Mouse (Mus musculus) forebrain, embryonic 11.5 days (tissue): ENCODE results near the gene Olfr577. TPM values are rescaled to one million over a fixed set of nuclear protein-coding genes. Genes with fewer than 3 reads are reported as not detected.

Experiments used
- ATAC-seq: fragments of 200-750 bp; cut with Nextera tagmentation; replicated peaks from 2 replicates; pipeline ENCODE4 v1.8.0; 2017; ENCODE audit warnings: moderate TSS enrichment; ENCODE audit not compliant: low FRiP score
- DNase-seq: peaks from one replicate; pipeline ENCODE4 v3.0.0-alpha.2; 2017; ENCODE audit warnings: low spot score
- H3K27ac ChIP-seq: fragments of 300-500 bp; sonication (generic); 2 replicates; pipeline ENCODE4 v1.5.1; 2014; ENCODE audit warnings: low read depth, low read length
- H3K27me3 ChIP-seq: fragments of 300-500 bp; sonication (generic); 2 replicates; pipeline ENCODE4 v1.6.1; 2014; ENCODE audit warnings: mild to moderate bottlenecking, low read length, mixed read lengths; ENCODE audit not compliant: control insufficient read depth, insufficient read depth
- H3K36me3 ChIP-seq: fragments of 300-500 bp; sonication (generic); 2 replicates; pipeline ENCODE4 v1.6.1; 2014; ENCODE audit warnings: mild to moderate bottlenecking, low read length, moderate library complexity, mixed read lengths; ENCODE audit not compliant: control insufficient read depth, insufficient read depth
- H3K4me1 ChIP-seq: fragments of 300-500 bp; sonication (generic); replicated peaks from 2 replicates; pipeline ENCODE4 v1.6.1; 2014; ENCODE audit warnings: low read length, mixed read lengths; ENCODE audit not compliant: control insufficient read depth, insufficient read depth
- H3K4me2 ChIP-seq: fragments of 300-500 bp; sonication (generic); 2 replicates; pipeline ENCODE4 v1.6.1; 2014; ENCODE audit warnings: low read depth, mild to moderate bottlenecking, low read length, moderate library complexity, mixed read lengths; ENCODE audit not compliant: severe bottlenecking
- H3K4me3 ChIP-seq: fragments of 300-500 bp; sonication (generic); 2 replicates; pipeline ENCODE4 v1.5.1; 2014; ENCODE audit warnings: low read depth, low read length
- H3K9ac ChIP-seq: fragments of 300-500 bp; sonication (generic); 2 replicates; pipeline ENCODE4 v1.6.1; 2014; ENCODE audit warnings: low read length
- H3K9me3 ChIP-seq: fragments of 300-500 bp; sonication (generic); 2 replicates; pipeline ENCODE4 v1.6.1; 2016; ENCODE audit warnings: low read length, mixed read lengths; ENCODE audit not compliant: control insufficient read depth
- WGBS: fragments of 180-500 bp; shearing (Covaris S2); extraction: QIAGEN DNeasy Blood & Tissue Kit; methylation state at CpG from one replicate; pipeline ENCODE4 v1.1.7; 2014; 5-methylcytosine and 5-hydroxymethylcytosine counted together
- polyA plus RNA-seq: library from polyadenylated mRNA; unstranded; fragments of >200 nt; fragmentation: Nextera tagmentation; extraction: Ambion mirVana; gene quantifications from 2 replicates; pipeline ENCODE4 v1.2.1, GENCODE M21; 2014

The Olfr577 gene
- not detected in 2 replicates for polyA plus RNA-seq

DNA sequence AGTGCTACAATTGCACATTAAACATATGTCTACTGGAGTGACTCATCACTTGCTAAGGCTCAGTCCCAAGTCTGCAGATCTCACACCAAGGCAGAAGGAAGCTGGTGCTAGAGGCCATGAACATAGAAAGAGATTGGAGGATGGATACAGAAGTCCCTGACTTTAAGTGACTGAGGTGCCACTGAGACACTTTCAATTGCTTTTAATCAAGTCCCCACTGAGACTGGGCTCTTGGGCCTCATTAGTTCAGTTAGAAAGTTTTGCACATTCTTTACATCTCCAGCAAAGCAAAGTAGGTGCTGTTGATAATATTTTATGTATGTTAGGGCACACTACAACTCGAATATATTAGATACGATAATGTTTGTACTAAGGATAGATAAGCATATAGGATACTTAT is at the start of gene Olfr577:
TSS of gene Olfr577 (minus strand) at position 101 of the 400 bp plus-strand sequence.
- Histone ChIP-seq H3K9ac (no peak within 1 kb of the TSS), H3K4me3 (no peak within 1 kb of the TSS), H3K27me3 (no peaks in the 10 kb centered on the region), H3K9me3 (no peaks in the 10 kb centered on the region), H3K36me3 (no peaks in the 10 kb centered on the region), H3K4me1 (no peaks in the 10 kb centered on the region), H3K4me2 (no peak within 1 kb of the TSS), H3K27ac (no peak within 1 kb of the TSS)
- ATAC-seq (no peak), DNase-seq (no peak)
- WGBS: 83% methylated on average over 2 of the region's 2 CpGs

DNA sequence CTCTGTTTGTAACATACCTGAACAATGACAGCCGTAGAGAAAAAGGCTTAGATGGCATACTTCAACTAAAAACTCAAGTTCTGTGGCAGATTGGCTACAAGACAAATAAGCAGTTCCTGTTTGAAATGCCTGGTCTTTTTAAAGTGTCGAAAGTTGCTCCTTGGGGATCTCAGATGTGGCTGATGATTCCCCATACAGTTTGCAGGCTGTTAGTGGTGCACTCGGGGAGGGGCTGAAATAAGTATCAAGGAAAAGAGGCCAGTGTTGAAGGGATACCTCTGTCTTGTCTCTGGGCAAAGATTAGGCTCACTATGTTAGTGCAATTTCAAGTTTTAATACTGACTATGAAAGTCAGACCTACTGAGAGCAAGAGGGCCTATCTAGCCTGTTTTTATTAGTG is 13.5 kb upstream of the Olfr577 start, which contains the start of gene Olfr578:
TSS of gene Olfr578 (minus strand) at position 101 of the 400 bp plus-strand sequence.
- ATAC-seq: no peak
- Histone ChIP-seq H3K9me3 (no peaks in the 10 kb centered on the region), H3K27me3 (no peaks in the 10 kb centered on the region), H3K4me3 (no peak within 1 kb of the TSS), H3K4me1 (no peaks in the 10 kb centered on the region), H3K9ac (no peak within 1 kb of the TSS), H3K4me2 (no peak within 1 kb of the TSS), H3K36me3 (no peaks in the 10 kb centered on the region), H3K27ac (no peak within 1 kb of the TSS)
- 81% methylated on average over 3 of the region's 3 CpGs for WGBS
- no peak for DNase-seq

DNA sequence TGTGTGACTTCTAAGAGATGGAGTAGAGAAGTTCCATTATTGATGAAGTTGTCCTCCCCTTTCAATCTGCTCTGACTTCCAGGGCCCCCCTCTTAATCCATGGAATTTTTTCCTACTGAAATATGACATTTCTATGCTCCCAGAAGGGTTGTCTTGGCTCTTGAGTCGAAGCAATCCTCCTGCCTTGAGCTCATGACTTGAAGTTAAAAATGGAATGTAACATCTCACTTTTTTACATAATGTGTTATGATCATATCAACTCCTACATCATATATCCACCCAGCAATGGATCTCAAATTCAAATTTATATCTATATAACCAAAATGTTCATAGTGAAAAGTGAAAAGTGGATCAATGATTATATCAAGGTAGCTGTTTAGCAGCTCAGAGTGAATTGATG is 1.3 kb downstream of the Olfr577 start:
- H3K9me3 ChIP-seq: no peaks in the 10 kb centered on the region
- no peak overlapping the region for H3K4me2 ChIP-seq
- no peak overlapping the region for H3K27ac ChIP-seq
- 52% methylated on average over 1 of the region's 1 CpGs for WGBS
- no peaks in the 10 kb centered on the region for H3K36me3 ChIP-seq
- no peaks in the 10 kb centered on the region for H3K27me3 ChIP-seq
- no peak for DNase-seq
- H3K4me1 ChIP-seq: no peaks in the 10 kb centered on the region
- no peak overlapping the region for H3K4me3 ChIP-seq
- no peak for ATAC-seq
- H3K9ac ChIP-seq: no peak overlapping the region

DNA sequence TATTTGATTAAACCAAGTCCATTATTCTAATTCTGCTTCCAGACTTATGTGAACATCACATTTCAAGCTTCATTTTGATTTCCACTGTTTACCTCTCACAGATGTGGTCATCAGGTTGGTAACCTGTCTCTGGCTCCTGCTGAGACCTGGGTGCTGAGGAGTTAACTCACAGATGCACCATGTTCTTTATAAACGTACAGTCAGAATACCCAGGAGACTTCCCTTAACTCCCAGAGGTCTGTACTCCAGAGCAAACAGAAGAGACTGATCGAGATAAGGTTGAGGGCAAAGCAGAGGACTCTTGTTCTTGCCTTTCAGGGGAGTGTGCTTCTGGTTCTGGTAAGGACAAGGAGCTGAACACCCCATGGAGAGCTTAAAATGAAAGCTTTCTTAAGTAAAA is 13.4 kb downstream of the Olfr577 start, which contains the start of gene Olfr576:
TSS of gene Olfr576 (plus strand) at position 301 of the 400 bp plus-strand sequence.
- no peak for DNase-seq
- Histone ChIP-seq H3K4me2 (no peak within 1 kb of the TSS), H3K27me3 (no peaks in the 10 kb centered on the region), H3K4me1 (no peaks in the 10 kb centered on the region), H3K4me3 (no peak within 1 kb of the TSS), H3K9me3 (no peaks in the 10 kb centered on the region), H3K36me3 (no peaks in the 10 kb centered on the region), H3K27ac (no peak within 1 kb of the TSS), H3K9ac (no peak within 1 kb of the TSS)
- ATAC-seq: no peak
- WGBS: 73% methylated on average over 2 of the region's 2 CpGs

DNA sequence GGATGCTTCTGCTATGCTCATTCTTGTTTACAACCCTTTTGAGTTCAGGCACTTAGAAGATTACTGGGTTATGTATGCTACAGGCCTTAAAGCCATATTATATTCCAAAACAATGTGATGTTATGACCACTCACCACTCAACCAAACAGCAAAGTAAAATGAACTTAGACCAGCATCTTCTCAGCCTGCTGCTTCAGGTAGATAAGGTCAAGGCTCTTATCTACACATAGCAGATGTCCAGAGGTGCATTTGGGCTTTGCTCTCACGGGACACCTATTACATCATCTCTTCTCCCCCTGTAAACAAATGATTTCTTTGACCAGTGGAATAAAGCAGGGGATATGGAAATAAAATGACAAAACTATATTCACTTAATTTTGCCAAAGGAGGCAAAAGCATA is 17.1 kb downstream of the Olfr577 start, which contains the start of gene Olfr575:
TSS of gene Olfr575 (minus strand) at position 183 of the 400 bp plus-strand sequence.
- ATAC-seq: no peak
- Histone ChIP-seq H3K36me3 (no peaks in the 10 kb centered on the region), H3K4me3 (no peak within 1 kb of the TSS), H3K9ac (no peak within 1 kb of the TSS), H3K4me2 (no peak within 1 kb of the TSS), H3K9me3 (no peaks in the 10 kb centered on the region), H3K4me1 (no peaks in the 10 kb centered on the region), H3K27ac (no peak within 1 kb of the TSS), H3K27me3 (no peaks in the 10 kb centered on the region)
- WGBS: 78% methylated on average over 1 of the region's 1 CpGs
- no peak for DNase-seq

DNA sequence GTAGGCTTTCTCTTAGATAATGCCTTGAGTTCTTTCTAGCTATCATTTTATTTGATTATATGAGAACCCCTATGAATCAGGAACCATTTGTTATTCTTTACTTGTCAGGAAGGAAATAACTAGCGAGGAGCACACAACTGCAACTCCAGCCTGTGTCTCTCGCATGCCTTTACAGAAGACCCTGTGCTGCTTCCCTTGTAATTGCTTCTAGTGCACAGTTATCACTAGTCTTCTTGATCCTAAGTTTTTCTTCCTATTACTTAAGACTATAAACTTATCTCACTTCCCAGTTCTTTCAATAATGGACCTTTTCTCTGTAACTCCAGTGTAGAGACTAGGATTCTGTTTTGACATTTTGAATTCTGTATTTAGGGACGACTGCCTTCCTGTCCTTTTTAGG is 17.6 kb downstream of the Olfr577 start:
- Histone ChIP-seq H3K27me3 (no peaks in the 10 kb centered on the region), H3K36me3 (no peaks in the 10 kb centered on the region), H3K9me3 (no peaks in the 10 kb centered on the region), H3K27ac (no peak overlapping the region), H3K4me2 (no peak overlapping the region), H3K4me1 (no peaks in the 10 kb centered on the region), H3K4me3 (no peak overlapping the region), H3K9ac (no peak overlapping the region)
- ATAC-seq (no peak), DNase-seq (no peak)
- WGBS: 81% methylated on average over 3 of the region's 3 CpGs

DNA sequence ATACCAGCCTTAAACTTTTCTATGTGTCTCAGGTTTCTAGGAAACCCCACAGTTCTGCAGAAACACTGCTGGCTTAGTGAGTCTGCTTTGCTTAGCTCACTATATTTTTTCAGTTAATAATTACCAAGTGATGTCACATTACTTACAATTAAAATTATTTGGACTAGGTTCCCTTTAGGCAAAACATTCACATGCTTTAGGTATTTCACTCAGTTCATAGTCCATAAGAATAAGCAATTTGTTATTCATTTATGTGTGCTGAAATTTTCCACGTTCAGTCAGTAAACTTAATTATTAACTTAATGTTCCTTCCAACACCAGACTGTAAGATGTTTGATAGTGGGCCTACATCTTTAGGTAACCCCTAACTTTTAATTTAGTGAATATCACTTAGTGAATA is 25.0 kb downstream of the Olfr577 start:
- Histone ChIP-seq H3K4me2 (no peak overlapping the region), H3K9me3 (no peaks in the 10 kb centered on the region), H3K9ac (no peak overlapping the region), H3K4me1 (no peaks in the 10 kb centered on the region), H3K27me3 (no peaks in the 10 kb centered on the region), H3K27ac (no peak overlapping the region), H3K4me3 (no peak overlapping the region), H3K36me3 (no peaks in the 10 kb centered on the region)
- DNase-seq (no peak), ATAC-seq (no peak)
- WGBS: 71% methylated on average over 1 of the region's 1 CpGs

DNA sequence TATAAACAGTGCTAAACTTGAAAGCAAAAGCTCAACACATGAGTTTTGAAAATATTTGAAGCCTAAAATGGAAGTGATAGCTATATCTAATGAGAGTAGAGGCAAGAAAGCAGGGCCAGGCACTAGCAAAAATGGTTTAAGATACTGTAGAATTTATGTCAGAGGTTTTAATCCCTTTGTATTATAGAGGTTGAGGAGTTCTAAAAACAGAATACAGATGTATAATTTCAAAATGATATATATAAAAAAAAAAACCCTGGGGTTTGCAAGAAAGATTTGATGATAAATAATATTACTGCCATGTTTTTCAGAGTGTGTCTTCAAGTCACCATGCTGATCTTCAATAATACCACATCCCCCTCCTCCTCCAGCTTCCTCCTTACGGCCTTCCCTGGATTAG is 27.6 kb downstream of the Olfr577 start, which contains the start of gene Olfr574:
TSS of gene Olfr574 (plus strand) at position 301 of the 400 bp plus-strand sequence.
- Histone ChIP-seq H3K27me3 (no peaks in the 10 kb centered on the region), H3K4me1 (no peaks in the 10 kb centered on the region), H3K4me2 (no peak within 1 kb of the TSS), H3K9me3 (no peaks in the 10 kb centered on the region), H3K9ac (no peak within 1 kb of the TSS), H3K36me3 (no peaks in the 10 kb centered on the region), H3K4me3 (no peak within 1 kb of the TSS), H3K27ac (no peak within 1 kb of the TSS)
- DNase-seq (no peak), ATAC-seq (no peak)
- 96% methylated on average over 1 of the region's 1 CpGs for WGBS

DNA sequence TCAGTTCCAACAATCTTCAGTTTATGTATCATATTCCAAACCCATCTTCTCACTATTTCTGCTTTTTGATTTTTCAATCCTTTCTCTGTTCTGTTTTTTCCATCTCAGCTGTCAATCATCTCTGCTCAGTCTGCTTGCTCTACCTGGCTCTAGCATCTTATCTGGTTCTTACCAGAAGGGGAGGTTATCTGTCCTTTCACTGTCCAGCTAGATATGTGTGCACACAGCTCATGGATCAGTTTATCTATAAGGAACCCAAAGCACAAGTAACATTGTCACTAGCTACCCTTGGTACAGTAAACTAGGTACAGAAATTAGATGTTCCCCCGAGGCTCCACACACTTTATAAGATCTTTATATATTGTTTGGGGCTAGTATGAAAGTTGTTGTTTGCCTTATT is 32.3 kb downstream of the Olfr577 start:
- Histone ChIP-seq H3K9ac (no peak overlapping the region), H3K27me3 (no peaks in the 10 kb centered on the region), H3K4me3 (no peak overlapping the region), H3K27ac (no peak overlapping the region), H3K4me2 (no peak overlapping the region), H3K36me3 (no peaks in the 10 kb centered on the region), H3K4me1 (no peaks in the 10 kb centered on the region), H3K9me3 (no peaks in the 10 kb centered on the region)
- DNase-seq (no peak), ATAC-seq (no peak)
- WGBS: 79% methylated on average over 1 of the region's 1 CpGs
